Mouse (Mus musculus) right cerebral cortex, postnatal 25 days (tissue): ENCODE data around the gene Dlg1.
A peak's percentile ranks its signal among the peaks of the same experiment; 100 is the strongest.

ENCODE experiments used
- DNase-seq: peaks from one replicate; pipeline ENCODE4 v3.0.0; 2022

The Dlg1 gene

GRCm38 (mm10) chr16:31740271-31740670 is 77.0 kb downstream of the Dlg1 start:
- no peak for DNase-seq

DNA sequence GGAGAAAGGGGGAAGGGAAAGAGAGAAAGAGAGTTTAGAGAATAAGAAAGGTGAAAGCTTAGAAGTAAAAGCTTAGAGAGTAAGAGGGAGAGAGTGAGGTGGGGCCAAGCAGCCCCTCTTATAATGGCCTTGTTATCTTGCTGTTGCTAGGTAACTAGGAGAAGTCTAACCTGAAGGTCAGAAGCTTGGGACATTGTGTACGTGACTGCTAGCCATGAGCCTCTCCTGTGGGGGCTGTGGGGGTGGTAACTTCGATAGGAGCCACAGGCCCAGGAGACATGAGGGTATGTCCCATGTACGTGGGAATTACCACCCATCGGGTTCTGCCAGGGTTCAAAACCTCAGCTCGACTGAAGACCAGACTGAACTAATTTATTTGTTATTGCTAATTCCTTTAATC is 77.5 kb downstream of the Dlg1 start:
- DNase-seq, result no peak

DNA sequence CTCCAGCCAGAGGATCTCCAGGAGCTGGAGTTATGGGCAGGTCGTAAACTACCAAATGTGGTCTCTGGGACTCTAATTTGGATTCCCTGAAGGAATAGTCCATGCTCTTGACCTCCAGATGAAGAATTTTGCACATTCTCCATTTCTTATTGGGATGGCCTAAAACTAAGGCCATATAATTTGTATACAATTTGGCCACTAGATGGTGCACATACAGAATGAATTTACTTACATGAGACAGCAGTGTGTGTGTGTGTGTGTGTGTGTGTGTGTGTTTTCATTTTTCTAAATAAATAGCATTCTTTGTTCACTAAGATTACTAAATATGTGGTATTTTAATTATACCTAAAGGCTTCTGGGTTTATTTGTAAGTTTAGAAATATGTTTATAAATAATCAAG is 87.3 kb downstream of the Dlg1 start:
- no peak for DNase-seq

- DNase-seq, result peak; percentile 57
Observed at GRCm38 (mm10) chr16:31754172-31755025, 91.2 kb downstream of the Dlg1 start.

DNA sequence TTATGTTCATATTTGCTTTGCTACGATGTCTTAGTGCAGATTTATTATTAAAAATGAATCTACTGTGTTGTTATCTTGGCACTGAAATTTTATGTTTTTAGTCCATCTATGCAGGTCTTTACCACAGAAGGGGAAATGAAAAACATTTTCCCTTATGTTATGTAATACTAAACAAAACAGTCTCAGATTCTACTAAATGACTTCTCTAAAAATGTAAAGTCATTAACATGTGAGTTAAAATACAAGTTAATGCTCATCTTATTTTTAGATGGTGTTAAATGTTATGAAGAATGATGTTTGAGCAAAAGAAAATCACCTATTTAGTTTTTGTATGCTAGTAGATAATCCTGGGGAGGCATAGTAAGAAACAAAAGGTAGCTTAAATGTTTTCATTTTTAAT is 91.8 kb downstream of the Dlg1 start:
- no peak for DNase-seq

- DNase-seq, result no peak
Observed at GRCm38 (mm10) chr16:31756436-31756835, 93.2 kb downstream of the Dlg1 start.

- no peak for DNase-seq
Observed at GRCm38 (mm10) chr16:31757606-31758005, 94.4 kb downstream of the Dlg1 start.

- DNase-seq, result no peak
Observed at GRCm38 (mm10) chr16:31759416-31759815, 96.2 kb downstream of the Dlg1 start.

- no peak for DNase-seq
Observed at GRCm38 (mm10) chr16:31766298-31766697, 103.1 kb downstream of the Dlg1 start.

GRCm38 (mm10) chr16:31766715-31767114 is 103.5 kb downstream of the Dlg1 start:
- DNase-seq, result no peak

DNA sequence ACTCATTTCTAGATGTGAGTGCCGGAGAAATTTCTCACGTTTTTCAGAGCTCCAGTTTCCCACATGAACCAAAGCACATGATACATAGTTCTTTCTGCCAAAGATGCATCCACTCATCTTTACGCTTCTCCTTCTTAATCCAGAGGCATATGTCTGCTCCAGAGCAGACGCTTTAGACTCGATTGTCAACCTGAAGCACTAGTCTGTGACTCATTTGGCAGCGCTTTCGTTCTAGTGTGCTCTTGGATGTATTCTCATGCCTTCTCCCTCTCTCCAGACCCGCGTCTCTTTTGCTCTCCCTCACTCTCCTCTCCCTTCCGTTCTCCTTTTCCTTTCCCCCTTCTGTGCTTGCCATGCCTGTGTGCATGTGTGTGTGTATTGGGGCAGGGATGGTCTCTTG is 112.7 kb downstream of the Dlg1 start:
- no peak for DNase-seq

GRCm38 (mm10) chr16:31781015-31781414 is 117.8 kb downstream of the Dlg1 start:
- no peak for DNase-seq

DNA sequence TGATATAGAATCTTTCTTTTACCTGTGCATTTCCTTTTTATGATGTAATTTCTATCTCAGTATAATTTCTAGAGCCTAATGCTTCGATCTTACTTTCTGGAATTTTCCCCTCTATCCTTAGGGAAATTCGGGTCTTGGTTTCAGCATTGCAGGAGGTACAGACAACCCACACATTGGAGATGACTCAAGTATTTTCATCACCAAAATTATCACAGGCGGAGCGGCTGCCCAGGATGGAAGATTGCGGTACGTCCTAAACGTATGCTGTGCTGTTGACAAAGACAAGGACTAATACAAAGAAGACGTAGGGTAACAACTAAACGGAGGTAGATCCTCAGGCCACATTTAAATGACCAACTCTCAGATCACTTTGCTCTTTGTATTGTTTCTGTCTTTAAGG is 126.8 kb downstream of the Dlg1 start:
- no peak for DNase-seq

DNA sequence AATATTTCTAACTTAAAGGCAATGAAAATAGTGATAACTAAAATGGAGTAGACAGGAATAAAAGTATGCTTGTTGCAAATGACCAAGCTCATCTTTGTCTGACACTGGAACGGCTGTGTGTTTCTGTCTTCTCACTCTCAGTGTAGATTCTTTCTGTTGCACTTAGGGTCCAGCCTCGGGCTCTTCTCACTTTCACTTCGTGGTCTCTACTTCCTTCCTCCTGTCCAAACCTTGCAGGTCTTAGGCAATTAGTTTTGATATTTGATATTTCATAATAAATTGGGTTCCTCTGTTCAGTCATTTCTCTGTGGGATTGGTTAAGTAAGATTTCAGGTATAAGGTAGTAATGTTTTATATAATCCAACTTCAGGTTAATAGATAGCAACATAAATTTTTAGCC is 140.4 kb downstream of the Dlg1 start:
- DNase-seq, result no peak

- DNase-seq, result no peak
Observed at GRCm38 (mm10) chr16:31826049-31826448, 162.8 kb downstream of the Dlg1 start.

DNA sequence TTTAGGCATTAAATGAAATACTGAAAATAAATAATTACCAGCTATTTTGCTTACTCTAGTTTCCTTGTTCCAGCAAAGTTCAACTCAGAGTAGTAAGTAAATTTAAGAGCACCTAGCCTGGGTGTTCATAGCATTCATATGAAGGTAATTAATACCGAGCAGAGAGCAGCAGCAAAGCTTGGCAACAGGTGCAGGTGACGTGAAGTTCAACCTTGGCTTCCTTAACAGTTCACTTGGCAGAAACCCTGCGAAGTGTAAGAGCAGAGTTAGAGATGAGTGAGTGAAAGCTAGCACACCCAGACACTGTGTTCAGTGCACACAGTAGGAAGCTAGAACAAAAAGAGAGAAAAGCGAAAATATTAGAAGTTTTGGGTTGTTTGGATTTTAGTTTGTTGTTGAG is 167.5 kb downstream of the Dlg1 start:
- DNase-seq, result no peak

DNA sequence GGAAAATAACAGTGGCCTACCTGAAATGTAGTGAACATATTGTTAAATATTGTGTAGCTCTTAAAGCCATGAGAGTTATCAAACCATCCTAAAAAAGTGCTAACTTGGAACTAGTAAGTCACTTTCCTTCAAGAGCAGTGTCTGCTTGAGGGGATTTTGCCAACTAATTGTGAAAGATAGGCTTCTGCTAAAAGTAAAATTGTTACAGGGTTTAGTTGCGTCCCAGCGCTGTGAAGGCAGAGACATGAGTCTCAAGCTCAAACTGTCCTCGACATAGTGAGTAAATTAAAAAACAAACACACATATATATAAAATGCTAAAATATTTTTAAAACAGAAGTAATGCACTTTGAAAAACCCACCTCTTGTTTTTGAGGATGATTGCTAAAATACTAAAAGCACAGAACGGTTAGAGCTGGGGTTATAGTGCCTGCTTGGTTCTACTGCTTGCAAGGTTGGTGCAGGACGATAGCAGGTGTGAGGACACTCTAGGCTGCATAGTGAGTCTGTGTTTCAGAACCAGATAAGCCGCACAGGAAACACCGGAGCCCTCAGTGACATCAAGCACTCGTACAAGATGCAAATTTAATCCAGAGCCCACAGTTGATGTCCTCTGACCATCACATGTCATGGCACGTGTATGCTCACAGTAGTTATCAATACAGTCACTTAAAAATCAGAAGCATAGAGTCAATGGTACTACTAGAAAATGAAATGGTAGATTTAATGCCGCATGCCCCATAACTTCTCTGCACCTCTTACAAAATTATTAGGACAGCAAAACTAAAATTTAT is 169.6 kb downstream of the Dlg1 start:
- DNase-seq, result no peak

DNA sequence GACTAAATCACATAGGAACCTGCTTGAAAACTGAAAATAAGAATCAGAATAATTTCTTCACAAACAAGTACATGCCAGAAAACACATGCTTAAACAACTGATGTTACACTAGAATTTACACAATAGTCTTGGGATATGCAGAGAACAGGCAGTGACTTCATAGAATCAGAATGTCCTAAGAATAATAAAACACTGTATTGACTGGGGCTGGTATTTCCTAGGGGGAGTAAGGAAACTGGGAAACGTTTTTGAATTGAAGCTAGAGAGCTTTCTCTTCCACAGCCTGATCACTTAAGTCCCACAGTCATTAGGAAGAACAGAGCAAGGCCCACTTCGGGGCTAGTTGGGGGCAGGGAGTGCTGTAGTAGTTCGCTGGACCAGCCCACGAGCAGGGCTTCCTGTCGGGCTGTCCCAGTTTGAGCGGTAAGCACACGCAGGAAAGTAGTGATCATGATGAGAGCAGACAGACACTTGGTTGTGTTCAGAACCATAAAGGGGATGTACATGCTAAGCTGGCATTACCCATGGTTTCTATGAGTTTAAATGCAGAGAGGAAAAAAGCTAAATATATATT is 170.9 kb downstream of the Dlg1 start:
- DNase-seq, result no peak

DNA sequence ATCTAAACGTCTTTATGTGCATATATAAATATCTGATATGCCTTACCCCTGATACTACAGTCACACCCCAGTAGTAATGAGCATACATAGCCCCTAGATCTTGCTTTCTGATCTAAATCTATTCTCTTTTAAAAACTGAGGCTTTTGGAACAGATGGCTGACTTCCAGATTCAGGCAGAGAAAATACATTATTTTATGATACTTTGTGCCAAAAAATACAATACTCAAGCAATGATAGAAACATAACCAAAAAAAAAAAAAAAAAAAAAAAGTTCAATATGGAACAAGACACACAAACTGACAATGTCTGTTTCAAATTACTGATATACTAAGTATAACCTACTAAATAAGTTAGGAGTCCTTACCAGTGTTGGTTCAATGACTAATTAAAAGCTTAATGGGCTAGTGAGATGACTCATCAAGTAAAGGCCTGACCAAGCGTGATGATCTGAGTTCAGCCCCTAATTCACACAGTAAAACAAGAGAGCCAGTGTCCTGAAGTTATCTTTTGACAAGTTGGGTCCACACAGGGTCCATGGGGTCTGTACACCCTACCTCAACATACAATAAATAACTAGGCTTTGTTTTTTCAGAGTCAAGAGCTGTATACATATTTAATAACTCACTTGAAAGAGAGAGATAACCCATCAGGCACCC is 171.5 kb downstream of the Dlg1 start:
- DNase-seq, result no peak

DNA sequence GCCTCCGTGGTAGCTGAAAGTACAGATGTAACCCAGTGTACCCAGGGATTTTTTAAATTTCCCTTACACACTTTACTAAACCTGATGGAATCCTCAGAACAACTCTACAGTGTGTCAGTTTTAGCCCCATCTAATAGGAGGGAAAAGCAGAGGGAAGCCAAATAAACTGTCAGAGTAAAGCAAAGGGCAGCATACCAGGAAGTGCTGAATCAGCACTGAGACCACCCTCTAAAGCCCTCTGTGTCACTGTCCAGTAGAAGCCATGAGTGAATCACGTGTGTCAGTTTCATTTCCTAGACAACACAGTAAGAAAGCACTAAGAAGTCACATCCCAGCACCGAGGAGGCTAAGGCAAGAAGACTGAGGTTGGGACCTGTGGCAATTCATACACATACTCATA is 174.1 kb downstream of the Dlg1 start:
- no peak for DNase-seq

DNA sequence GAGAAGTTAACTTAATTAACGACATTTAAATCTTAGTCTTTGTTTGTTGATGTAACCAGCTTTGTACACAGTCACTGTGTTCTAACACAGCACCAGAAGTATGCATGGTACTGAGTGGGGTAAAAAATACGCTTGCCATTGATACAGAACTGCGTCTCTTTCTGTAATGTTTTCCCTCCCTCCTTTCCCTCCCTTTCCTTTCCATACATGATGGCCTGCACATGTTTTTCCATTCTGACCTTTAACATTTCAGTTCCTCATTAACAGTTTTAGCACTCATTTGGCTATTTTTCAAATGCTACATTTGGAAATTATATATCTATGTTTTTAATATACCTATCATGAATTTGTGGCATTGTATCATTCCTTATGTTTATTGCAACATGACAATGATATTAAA is 181.0 kb downstream of the Dlg1 start:
- DNase-seq, result no peak

GRCm38 (mm10) chr16:31846763-31847162 is 183.5 kb downstream of the Dlg1 start:
- no peak for DNase-seq

GRCm38 (mm10) chr16:31863920-31864319 is 200.7 kb downstream of the Dlg1 start:
- DNase-seq, result no peak
